Mouse (Mus musculus) mammary gland, adult 2 months (tissue): ENCODE results near the gene Akr1a1. TPM values are rescaled to one million over a fixed set of nuclear protein-coding genes. Genes with fewer than 3 reads are reported as not detected.

ENCODE experiments used
- polyA plus RNA-seq: library from polyadenylated mRNA; depleted of rRNA; stranded (reverse); fragments of >200 nt; gene quantifications from 2 replicates; pipeline ENCODE4 v1.2.3, GENCODE M21; 2012; ENCODE audit warnings: low replicate concordance; rRNA removed

Akr1a1 gene
- polyA plus RNA-seq: 558 and 588 TPM in 2 replicates

DNA sequence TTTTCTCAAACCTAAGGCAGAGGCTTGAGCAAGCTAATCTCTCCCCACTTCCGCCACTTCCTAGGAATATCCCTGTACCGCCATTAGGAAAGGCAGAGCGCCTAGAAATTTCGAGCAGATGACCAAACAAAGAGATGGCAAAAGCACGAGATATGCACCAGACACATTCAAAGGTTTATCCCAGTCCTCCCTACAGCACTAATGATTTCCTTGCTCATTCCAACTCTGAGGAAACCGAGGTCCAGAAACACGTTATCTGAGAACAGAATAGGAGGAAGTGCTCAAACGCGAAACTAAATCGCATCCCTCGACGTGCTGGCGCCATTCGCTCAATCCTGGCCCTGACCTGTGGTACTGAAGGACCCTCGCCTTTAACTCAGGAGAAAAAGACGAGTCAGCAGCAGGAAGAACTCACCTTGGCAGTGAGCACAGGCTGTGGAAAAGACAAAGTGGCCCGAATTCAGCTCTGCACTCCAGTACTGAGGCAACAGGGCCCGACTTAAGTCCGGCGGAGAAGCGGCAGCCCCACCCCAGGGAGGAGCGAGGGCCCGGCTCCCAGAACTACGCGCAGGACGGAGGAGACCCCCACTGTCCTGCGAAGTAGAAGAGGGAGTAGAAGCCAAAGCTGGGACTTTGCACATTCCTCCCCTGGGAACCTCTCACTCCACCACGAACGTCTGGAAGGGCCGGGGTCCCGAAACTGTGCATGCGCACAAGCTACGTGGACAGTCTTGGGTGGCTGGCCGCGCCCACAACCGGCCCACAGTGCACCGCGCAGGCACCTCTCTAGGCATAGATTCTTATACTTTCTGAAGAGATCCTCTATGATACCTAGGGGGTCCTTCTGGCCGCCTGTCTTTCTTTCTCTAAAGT is at the start of gene Akr1a1:
Gene Akr1a1 (minus strand): TSS at position 757 of the 873 bp plus-strand sequence.

DNA sequence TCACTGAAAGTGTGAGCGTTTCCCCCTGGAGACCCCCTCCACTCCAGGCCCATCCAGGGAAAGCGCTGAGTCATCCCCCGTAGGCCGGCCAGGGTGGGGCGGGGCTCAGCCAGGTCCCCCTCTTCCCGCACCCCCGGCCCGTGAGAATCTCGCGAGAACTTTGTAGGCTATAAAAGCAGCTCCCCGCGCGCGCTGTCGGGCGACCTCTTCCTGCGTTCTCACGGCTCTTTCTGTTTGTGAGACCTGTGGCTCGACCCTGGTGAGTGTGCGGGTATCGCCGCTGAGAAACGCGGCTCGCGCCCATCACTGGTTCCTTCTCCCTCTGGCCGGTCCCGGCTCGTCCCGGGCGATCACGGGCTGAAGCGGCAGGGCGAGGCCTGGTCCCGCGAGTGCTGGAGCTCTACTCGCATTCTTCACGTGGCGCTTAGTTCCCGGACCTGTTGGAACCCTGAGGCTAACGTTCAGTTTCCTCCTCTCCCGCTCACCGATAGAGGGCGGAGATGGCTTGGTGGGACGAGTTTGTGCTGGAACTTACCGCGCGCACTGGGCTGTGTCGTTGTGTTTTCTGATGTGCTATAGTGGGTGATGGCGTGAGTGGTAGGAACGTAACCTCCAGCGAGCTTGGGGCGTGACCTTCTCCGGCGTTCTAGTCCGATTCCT is 34.1 kb upstream of the Akr1a1 start, which contains the start of gene Prdx1:
Gene Prdx1 (plus strand): TSS at position 143 of the 660 bp plus-strand sequence.

DNA sequence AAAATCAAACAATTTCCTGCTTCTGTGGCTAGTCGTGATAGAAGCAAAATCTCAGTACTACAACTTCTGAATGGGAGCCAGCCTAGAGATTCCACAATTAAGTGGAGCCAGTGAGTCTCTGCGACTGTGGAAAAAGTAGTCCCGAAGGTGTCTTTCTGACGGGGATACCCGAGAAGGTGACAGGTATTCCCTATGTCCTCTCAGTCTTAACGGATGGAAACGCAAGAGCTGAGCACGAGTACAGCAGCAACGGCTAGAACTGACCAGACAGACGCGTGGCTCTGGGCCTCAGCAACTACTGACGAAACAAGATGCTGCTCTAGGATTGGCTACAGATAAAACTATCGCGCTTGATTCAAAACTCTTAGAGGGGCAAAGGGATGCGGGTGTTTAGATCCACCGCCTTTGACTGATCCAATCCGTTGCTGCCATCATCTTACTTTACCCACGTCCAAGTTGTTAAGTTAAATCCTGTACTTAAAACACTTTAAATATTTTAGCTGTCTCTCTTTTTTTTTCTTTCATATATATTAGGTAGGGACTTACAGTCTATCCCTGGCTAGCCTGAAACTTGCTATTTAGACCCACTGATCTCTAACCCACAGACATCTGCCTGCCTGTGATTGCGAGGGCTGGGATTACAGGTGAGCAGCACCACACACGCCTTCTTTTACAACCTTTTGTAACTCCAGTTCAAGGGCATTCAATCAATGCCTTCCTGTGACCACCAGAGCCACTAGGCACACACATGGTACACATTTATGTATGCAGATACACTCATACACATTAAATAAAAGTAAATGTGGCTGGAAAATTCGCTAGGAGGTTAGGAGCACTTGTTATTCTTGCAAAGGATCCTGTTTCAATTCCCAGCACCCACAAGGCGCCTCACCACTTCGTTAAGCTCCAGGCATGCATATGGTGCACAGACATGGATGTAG is 23.5 kb downstream of the Akr1a1 start, which contains the start of gene Nasp:
Gene Nasp (minus strand): TSS at position 220 of the 941 bp plus-strand sequence.

DNA sequence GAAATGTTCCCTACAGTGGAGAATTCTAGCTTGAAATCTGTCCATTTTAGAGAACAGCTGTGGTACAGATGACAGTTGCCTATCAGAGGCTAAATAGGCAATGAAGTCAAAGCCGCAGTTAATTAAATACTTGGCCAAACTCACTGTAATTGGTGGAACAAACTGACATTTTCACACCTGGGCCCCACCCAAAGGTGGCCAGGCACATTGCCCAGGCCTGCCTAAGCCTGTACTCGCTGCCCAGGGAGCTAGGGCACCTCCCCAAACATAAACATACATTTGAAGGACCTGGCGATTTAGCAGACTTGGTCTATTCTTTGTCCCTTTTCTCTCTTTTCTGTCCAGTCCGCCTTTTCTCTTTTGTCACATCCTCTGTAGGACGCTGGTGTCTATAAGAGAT is 55.1 kb downstream of the Akr1a1 start, which contains the start of gene Ccdc17:
Gene Ccdc17 (plus strand): TSS at position 276 of the 400 bp plus-strand sequence.

Other genes with a start within 250 kb of the Akr1a1 start
- gene Mast2, start 187.5 kb downstream of the Akr1a1 start, polyA plus RNA-seq: 85.2 and 85.3 TPM in 2 replicates
- gene Ipp, start 144.1 kb downstream of the Akr1a1 start, polyA plus RNA-seq: 1.0 and 2.6 TPM in 2 replicates
- gene Tmem69, start 95.7 kb downstream of the Akr1a1 start, polyA plus RNA-seq: 3.9 and 13.3 TPM in 2 replicates
- 31.5 and 57.8 TPM in 2 replicates for gene Gpbp1l1, start 94.0 kb downstream of the Akr1a1 start, polyA plus RNA-seq
- 8.1 and 13.0 TPM in 2 replicates for gene Ccdc17, start 55.0 kb downstream of the Akr1a1 start, polyA plus RNA-seq
- gene Nasp, start 23.7 kb downstream of the Akr1a1 start, polyA plus RNA-seq: 1.8 and 2.9 TPM in 2 replicates
- gene Prdx1, start 33.9 kb upstream of the Akr1a1 start, polyA plus RNA-seq: 46.5 and 208 TPM in 2 replicates
- 12.9 and 28.5 TPM in 2 replicates for gene Mmachc, start 56.7 kb upstream of the Akr1a1 start, polyA plus RNA-seq
- gene Ccdc163, start 56.8 kb upstream of the Akr1a1 start, polyA plus RNA-seq: 25.2 and 47.6 TPM in 2 replicates
- gene Tesk2, start 69.3 kb upstream of the Akr1a1 start, polyA plus RNA-seq: 3.0 and 3.9 TPM in 2 replicates
- 20.0 and 22.5 TPM in 2 replicates for gene Toe1, start 156.0 kb upstream of the Akr1a1 start, polyA plus RNA-seq
- 7.7 and 12.2 TPM in 2 replicates for gene Mutyh, start 156.0 kb upstream of the Akr1a1 start, polyA plus RNA-seq
- 2.0 and 2.8 TPM in 2 replicates for gene Hpdl, start 170.0 kb upstream of the Akr1a1 start, polyA plus RNA-seq
- gene Zswim5, start 225.7 kb upstream of the Akr1a1 start, polyA plus RNA-seq: 0.35 and 0.76 TPM in 2 replicates